Mouse (Mus musculus) lung, adult 2 months (tissue): ENCODE data around the gene Stub1. TPM values are rescaled to one million over a fixed set of nuclear protein-coding genes. Genes with fewer than 3 reads are reported as not detected.

Experiments
- DNase-seq: peaks from one replicate; pipeline ENCODE4 v3.0.0; 2022
- H3K4me1 ChIP-seq: fragments of 200-500 bp; 2 replicates; pipeline ENCODE4 v1.6.1; 2011; ENCODE audit warnings: low read length; ENCODE audit not compliant: control insufficient read depth, insufficient read depth
- H3K4me3 ChIP-seq: fragments of 200-500 bp; replicated peaks from 2 replicates; pipeline ENCODE3; 2011; ENCODE audit warnings: low read depth, mild to moderate bottlenecking, control low read depth, low read length; ENCODE audit errors: extremely low read depth
- CTCF ChIP-seq: fragments of 200-500 bp; IDR thresholded peaks from 2 replicates; pipeline ENCODE4 v1.5.1; 2011; ENCODE audit warnings: mild to moderate bottlenecking, low read length, control low read depth; ENCODE audit not compliant: insufficient read depth
- POLR2A ChIP-seq: fragments of 200-500 bp; IDR thresholded peaks from 2 replicates; pipeline ENCODE4 v1.6.1; 2011; ENCODE audit warnings: low read depth, mild to moderate bottlenecking, control low read depth, low read length, borderline replicate concordance; ENCODE audit errors: extremely low read depth
- WGBS: fragments of 180-500 bp; shearing (Covaris S2); methylation state at CpG from one replicate; pipeline ENCODE4 v1.1.7; 2018; 5-methylcytosine and 5-hydroxymethylcytosine counted together
- polyA plus RNA-seq: library from polyadenylated mRNA; depleted of rRNA; stranded (reverse); fragments of >200 nt; gene quantifications from 2 replicates; pipeline ENCODE4 v1.2.3, GENCODE M21; 2012; rRNA removed

Gene Stub1
- polyA plus RNA-seq, 1 experiment: 160 TPM

DNA sequence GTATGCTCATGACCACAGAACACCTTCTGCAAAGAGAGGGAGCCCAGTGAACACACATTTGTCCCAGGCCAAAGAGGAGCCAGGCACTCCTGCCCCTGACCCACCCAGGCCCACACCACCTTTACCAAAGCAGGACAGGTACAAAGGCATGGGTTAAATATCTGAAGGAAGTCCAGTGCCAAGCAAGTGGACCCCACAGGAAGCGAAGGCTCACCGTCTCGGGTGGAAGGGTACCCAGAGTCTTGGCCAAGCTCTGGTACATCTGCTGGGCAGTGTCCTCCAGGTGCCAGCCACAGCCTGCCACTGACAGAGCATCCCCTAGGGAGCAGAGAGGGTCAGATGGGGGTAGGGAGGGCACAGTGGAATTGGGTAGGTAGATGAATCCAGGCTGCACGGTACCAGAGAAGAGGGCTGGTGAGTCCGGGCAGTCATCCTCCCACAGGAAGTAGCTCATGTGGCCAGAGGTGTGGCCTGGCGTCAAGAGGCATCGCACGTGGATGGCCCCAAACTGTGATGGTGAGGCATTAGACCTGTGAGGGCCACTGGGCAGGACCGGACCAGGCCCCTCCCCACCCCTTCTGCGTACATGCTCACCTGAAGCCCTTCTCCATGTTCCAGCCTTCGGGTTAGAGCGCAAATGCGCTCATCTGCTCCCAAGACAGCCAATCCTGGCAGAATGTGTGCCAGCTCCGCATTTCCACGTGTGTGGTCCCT is 49.2 kb downstream of the Stub1 start:
- H3K4me3 ChIP-seq: no peak overlapping the region
- TF ChIP-seq POLR2A (no peak), CTCF (no peak)
- H3K4me1 ChIP-seq: 0 out of 2 replicates have a peak, but pooled peaks cover 5% of the 10 kb centered on the region
- no peak for DNase-seq
- WGBS: 62% methylated on average over 15 of the region's 15 CpGs

DNA sequence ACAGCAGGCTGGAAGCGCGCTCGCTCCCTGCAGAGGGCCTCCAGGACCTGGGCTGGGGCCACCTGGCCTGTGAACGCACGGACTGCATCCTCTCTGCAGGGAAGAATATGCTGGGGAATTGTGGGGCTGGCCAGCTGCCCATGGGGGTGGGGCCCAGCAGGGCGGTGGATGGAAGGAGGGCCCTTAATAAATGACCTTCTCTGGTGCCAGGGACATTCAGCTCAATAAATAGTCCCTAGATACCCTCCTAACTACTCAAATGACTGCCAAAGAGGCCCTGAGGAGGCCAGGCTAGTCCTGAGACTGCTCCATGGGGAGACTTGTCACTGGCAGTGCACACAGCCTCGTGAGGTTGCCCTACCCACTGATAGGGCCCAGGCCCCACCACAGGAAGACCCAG is 50.1 kb downstream of the Stub1 start:
- Histone ChIP-seq H3K4me1 (0 out of 2 replicates have a peak, but pooled peaks cover 5% of the 10 kb centered on the region), H3K4me3 (no peak overlapping the region)
- no peak for DNase-seq
- WGBS: 63% methylated on average over 7 of the region's 7 CpGs
- TF ChIP-seq CTCF (no peak), POLR2A (no peak)

DNA sequence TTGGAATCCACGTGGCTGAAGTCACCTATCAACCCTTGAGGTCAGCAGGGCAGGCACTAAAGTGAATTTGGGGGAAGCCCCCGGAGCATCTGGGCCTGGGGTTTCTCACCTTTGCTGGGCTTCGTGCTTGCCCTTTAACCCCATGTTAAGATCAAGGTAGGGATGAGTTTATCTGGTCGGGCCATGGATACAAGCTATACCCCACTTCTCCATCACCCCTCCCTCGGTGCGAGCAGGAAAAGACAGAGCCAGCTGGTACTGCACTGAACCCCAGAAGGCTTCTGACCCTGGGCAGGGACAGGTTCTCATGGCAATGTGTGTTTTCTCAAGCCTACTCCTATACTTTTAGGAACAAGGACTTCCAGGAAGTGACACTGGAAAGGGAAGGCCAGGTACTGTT is 51.9 kb downstream of the Stub1 start:
- 74% methylated on average over 6 of the region's 6 CpGs for WGBS
- H3K4me1 ChIP-seq: 0 out of 2 replicates have a peak, but pooled peaks cover 5% of the 10 kb centered on the region
- no peak overlapping the region for H3K4me3 ChIP-seq
- no peak for DNase-seq
- TF ChIP-seq CTCF: no peak
- no peak for TF ChIP-seq POLR2A

Other genes starting within 250 kb of the Stub1 start
- gene Gng13, start 116.2 kb downstream of the Stub1 start, polyA plus RNA-seq: 0.36 TPM in 1 of 2 replicates, not detected in the other
- 3.0 and 4.2 TPM in 2 replicates for gene Chtf18, start 106.0 kb downstream of the Stub1 start, polyA plus RNA-seq
- 40.1 and 45.0 TPM in 2 replicates for gene Rpusd1, start 105.7 kb downstream of the Stub1 start, polyA plus RNA-seq
- 0.23 and 0.25 TPM in 2 replicates for gene Mslnl, start 97.4 kb downstream of the Stub1 start, polyA plus RNA-seq
- gene Msln, start 79.0 kb downstream of the Stub1 start, polyA plus RNA-seq: 71.2 and 78.4 TPM in 2 replicates
- gene Narfl, start 59.6 kb downstream of the Stub1 start, polyA plus RNA-seq: 13.1 and 20.1 TPM in 2 replicates
- 48.9 and 56.2 TPM in 2 replicates for gene Haghl, start 47.7 kb downstream of the Stub1 start, polyA plus RNA-seq
- gene Ccdc78, start 46.8 kb downstream of the Stub1 start, polyA plus RNA-seq: 14.0 and 15.6 TPM in 2 replicates
- 114 and 128 TPM in 2 replicates for gene Fam173a, start 40.5 kb downstream of the Stub1 start, polyA plus RNA-seq
- 0.41 TPM in 1 of 2 replicates, not detected in the other for gene AC134908.4, start 37.7 kb downstream of the Stub1 start, polyA plus RNA-seq
- 40.3 and 44.9 TPM in 2 replicates for gene Metrn, start 36.3 kb downstream of the Stub1 start, polyA plus RNA-seq
- 4.0 and 5.0 TPM in 2 replicates for gene Fbxl16, start 24.3 kb downstream of the Stub1 start, polyA plus RNA-seq
- 29.4 and 34.3 TPM in 2 replicates for gene Wdr24, start 9.8 kb downstream of the Stub1 start, polyA plus RNA-seq
- 55.1 and 65.2 TPM in 2 replicates for gene Jmjd8, start 4.5 kb downstream of the Stub1 start, polyA plus RNA-seq
- gene Rhbdl1, start 3.9 kb upstream of the Stub1 start, polyA plus RNA-seq: 9.1 and 14.1 TPM in 2 replicates
- gene Gm20683, start 8.4 kb upstream of the Stub1 start, polyA plus RNA-seq: 29.1 and 36.2 TPM in 2 replicates
- 59.6 and 61.2 TPM in 2 replicates for gene Rhot2, start 11.4 kb upstream of the Stub1 start, polyA plus RNA-seq
- gene Wdr90, start 28.1 kb upstream of the Stub1 start, polyA plus RNA-seq: 35.7 and 40.3 TPM in 2 replicates
- 22.7 and 31.1 TPM in 2 replicates for gene Mcrip2, start 35.4 kb upstream of the Stub1 start, polyA plus RNA-seq
- 78.1 and 103 TPM in 2 replicates for gene Mettl26, start 41.7 kb upstream of the Stub1 start, polyA plus RNA-seq
- gene Wfikkn1, start 47.5 kb upstream of the Stub1 start, polyA plus RNA-seq: 1.0 and 1.4 TPM in 2 replicates
- gene Rab40c, start 86.3 kb upstream of the Stub1 start, polyA plus RNA-seq: 40.2 and 62.6 TPM in 2 replicates
- 107 and 131 TPM in 2 replicates for gene Pigq, start 111.5 kb upstream of the Stub1 start, polyA plus RNA-seq
- gene Nhlrc4, start 111.6 kb upstream of the Stub1 start, polyA plus RNA-seq: 24.4 and 37.5 TPM in 2 replicates
- not detected in 2 replicates for gene A930017K11Rik, start 119.2 kb upstream of the Stub1 start, polyA plus RNA-seq
- 45.9 and 49.7 TPM in 2 replicates for gene Capn15, start 152.4 kb upstream of the Stub1 start, polyA plus RNA-seq
- 41.3 and 46.5 TPM in 2 replicates for gene Rab11fip3, start 236.2 kb upstream of the Stub1 start, polyA plus RNA-seq